Mouse (Mus musculus) spleen, embryonic (tissue): ENCODE data around the gene Lcn3.
"Not testable (repeated sequence)": the region's sequence is repeated elsewhere in the genome, so short reads cannot be mapped to it uniquely, and the experiment has no call there.

Source experiments
- CTCF ChIA-PET: fragments of 350-600 bp; sonication (Branson Sonifier 250); formaldehyde crosslinking; loops from one replicate; lab custom pipeline; 2022; lab: Charles Lee

Lcn3 gene

GRCm38 (mm10) chr2:25765269-25765668 lies at the start of gene Lcn3:
Gene Lcn3, plus strand, starts transcription at chr2:25765569.
- CTCF ChIA-PET = no interaction called here

- CTCF ChIA-PET = no interaction called here
These were observed 48.1 kb upstream of the Lcn3 start for GRCm38 (mm10) chr2:25717222-25717621.

GRCm38 (mm10) chr2:25733199-25733930 lies 32.0 kb upstream of the Lcn3 start:
- CTCF ChIA-PET = no interaction called here

DNA sequence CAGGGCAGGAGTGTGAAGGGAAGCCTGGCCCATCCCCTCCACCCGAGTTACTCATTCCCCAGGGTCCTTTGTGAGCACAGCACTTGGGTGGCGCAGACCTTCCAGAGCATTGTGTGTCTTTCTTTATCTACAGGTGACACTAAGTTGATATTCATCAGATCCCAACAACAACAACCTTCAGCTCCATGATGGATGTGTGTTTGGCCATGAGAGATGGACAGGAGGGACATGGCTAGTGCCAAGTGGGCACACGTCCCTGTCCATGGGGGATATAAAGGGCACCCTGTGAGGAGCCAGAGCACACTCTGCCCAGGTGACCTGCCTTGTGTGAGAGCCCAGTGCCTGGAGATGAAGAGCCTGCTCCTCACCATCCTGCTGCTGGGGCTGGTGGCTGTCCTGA lies 28.7 kb upstream of the Lcn3 start, which contains the start of gene Obp2b:
TSS of gene Obp2b (plus strand) at position 301 of the 400 bp plus-strand sequence.
- CTCF ChIA-PET = not testable (repeated sequence)

DNA sequence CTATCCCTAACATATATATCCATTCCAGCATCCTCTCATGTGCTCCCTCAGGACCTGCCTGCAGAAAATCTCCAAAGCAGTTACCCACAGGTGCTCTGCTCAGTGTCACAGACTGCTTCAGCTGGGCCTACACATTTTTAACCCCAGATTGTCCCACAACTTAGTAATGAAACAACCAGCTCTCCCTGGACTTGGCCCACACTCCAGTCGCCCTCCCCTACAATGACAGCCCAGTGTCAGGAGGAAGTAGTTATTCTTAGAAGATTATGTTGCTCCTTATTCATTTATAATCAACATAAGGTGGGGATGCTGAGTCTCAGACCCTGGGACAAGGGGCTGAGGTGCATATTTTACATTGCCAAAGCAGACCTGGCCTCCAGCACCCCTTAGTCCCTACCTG lies 23.7 kb upstream of the Lcn3 start:
- CTCF ChIA-PET = no interaction called here

GRCm38 (mm10) chr2:25754201-25754600 lies 11.2 kb upstream of the Lcn3 start:
- CTCF ChIA-PET = interaction anchor here (0.7 kb wide), 1 partner anchor 12 kb away, joined by 8 read pairs; no protein-coding TSS in a partner anchor

DNA sequence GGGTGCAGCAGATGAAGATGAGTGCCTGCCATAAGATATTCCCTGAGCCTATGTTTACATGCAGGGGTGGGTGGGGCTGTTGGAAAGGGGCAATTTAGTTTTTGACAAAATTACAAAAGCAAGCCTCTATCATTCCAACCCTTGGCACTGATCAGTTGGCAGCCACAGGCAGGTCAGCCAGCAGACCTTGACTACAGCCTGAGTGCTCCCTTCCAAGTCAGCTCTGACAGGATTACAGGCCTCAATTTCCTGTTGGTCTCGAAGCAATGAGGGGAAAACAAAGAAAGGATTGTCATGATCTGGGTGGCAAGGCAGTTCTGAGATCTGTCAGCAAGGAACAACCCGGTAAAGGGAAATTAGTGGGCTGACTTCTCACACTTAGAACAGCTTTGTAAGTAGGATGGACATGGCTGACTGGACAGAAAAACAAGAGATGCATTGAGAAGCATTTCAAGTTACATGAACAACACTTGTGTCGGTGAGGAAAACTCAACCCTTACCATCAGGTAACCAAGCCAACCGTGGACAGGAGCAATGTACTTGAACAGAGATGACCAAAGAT lies 7.2 kb upstream of the Lcn3 start:
- CTCF ChIA-PET = no interaction called here

DNA sequence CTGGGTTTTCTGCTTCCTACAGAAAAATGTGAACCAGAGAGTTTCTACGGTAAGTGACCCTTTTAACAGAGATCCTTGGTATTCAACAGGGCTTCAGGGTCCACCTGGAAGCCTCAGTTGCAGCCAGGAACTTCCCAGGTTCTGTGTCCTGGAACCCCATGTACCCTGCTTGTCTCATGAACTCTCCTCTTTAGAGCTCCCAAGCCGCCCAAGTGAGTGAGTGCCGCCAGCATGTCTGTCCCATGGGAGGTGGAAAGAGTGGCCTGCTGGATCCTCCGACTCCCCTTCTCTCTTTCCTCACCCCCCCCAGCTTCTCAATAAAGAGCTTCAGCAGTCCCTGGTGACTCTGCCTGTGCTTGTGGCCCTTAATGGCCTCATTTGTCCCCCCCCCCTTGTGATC lies 2.4 kb downstream of the Lcn3 start:
- CTCF ChIA-PET = no interaction called here

DNA sequence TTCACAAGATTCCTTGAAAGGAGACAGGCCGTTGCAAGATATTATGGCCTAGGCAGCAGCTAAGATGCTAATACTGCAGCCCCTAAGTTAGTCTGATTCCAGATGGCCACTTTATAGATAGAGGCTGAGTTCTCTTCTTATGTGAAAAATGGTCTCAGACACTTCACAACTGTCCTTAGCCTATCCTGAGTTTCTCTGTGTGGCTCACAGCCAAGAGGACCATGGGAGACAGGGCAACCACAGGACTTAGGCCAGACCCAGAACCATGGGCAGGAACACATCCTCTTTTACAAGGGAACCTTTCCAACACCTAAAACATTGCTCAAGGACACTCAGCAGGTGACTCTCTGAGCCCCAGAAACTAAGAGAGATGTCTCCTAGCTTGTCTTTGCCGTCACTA lies 8.1 kb downstream of the Lcn3 start:
- CTCF ChIA-PET = no interaction called here

- CTCF ChIA-PET = no interaction called here
These were observed 9.3 kb downstream of the Lcn3 start for GRCm38 (mm10) chr2:25774640-25775039.

DNA sequence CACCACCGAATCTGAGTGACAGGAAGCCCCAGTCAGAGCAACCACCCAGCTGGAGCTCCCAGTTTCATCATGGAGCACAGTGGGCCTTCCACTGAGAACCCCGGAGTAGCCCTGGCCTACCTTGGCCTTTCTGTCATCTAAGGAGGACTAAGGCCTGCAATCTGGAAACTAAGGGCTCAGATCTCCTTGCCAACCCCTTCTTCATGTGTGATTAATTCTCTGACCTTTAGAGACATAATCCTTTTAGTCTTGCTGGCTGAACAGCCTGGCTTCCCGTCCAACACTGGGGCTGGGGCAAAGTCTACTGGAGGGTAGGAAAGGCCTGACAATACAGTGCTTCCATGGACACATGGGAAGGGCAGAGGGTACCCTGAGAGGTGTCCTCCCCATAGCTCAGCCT lies 10.6 kb downstream of the Lcn3 start:
- CTCF ChIA-PET = no interaction called here

DNA sequence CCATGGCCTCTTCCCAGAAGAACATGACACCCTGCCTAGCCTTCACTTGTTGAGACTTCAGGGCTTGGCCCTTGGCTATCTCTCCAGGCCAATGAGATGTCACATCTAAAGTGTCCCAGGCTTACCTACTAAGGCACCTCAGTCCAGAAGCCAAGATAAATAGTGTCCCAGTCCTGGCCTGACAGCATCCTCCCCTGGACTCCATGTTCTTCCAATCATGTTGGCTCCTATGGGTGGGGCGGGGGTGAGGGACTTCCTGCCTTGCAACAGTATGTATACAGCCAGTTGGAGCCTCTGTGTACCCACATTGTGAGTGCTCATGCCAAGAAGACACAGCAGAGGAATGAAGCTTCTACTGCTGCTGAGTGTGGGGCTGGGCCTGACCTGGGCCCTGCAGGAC lies 11.3 kb downstream of the Lcn3 start, which contains the start of gene Lcn11:
TSS of gene Lcn11 (plus strand) at position 301 of the 400 bp plus-strand sequence.
- CTCF ChIA-PET = no interaction called here

DNA sequence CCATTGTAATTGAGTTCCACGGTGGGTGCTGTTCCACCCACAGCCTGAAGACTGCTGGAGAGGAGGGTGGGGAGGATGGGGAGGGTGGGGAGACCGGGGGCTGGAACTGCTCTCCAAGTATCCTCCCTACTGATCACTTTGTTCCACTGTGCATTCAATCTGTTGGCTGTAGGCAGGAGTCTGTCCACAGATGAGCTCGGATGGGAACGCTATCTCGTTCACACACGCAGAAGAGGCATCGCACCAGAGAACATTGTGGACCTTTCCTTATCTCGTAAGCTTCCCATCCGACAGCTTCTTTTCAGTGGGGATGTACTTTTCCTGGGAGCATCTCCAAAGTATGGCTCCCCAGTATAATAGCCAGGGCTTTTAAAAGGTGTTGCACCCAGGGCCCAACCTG lies 13.7 kb downstream of the Lcn3 start:
- CTCF ChIA-PET = no interaction called here

- CTCF ChIA-PET = no interaction called here
These were observed 15.6 kb downstream of the Lcn3 start for GRCm38 (mm10) chr2:25780921-25781320.

DNA sequence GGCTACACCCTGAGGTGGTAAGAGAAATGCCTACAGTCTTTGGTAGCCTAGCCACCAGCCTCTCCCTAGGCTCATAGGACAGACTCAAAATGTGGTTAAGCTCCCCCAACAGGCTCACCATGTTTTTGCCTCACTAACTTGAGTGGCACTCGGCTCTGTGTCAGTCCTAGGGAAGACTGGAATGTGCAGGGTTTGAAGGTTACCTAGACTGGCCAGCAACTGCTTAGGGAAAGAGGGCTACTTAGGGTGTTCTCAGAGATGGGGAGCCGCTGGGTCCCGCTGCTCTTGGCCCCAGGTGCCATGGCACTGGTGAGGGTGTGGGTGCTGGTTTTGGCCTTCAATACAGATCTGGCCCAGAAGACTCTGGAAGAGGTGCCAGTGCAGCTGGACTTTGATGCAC lies 16.6 kb downstream of the Lcn3 start, which contains the start of gene Gm13539:
TSS of gene Gm13539 (plus strand) at position 301 of the 400 bp plus-strand sequence.
- CTCF ChIA-PET = no interaction called here

- CTCF ChIA-PET = no interaction called here
These were observed 20.4 kb downstream of the Lcn3 start for GRCm38 (mm10) chr2:25785573-25786322.

GRCm38 (mm10) chr2:25789092-25789491 lies 23.7 kb downstream of the Lcn3 start:
- CTCF ChIA-PET = no interaction called here

GRCm38 (mm10) chr2:25797635-25798034 lies 32.3 kb downstream of the Lcn3 start:
- CTCF ChIA-PET = interaction anchor here (0.5 to 1.1 kb wide), 3 partner anchors 144 to 1610 kb away, joined by 4 to 14 read pairs (median 4); no protein-coding TSS in a partner anchor

- CTCF ChIA-PET = interaction anchor here (0.5 to 1.1 kb wide), 3 partner anchors 145 to 1610 kb away, joined by 4 to 14 read pairs (median 4); no protein-coding TSS in a partner anchor
These were observed 32.7 kb downstream of the Lcn3 start for GRCm38 (mm10) chr2:25798065-25798464.

DNA sequence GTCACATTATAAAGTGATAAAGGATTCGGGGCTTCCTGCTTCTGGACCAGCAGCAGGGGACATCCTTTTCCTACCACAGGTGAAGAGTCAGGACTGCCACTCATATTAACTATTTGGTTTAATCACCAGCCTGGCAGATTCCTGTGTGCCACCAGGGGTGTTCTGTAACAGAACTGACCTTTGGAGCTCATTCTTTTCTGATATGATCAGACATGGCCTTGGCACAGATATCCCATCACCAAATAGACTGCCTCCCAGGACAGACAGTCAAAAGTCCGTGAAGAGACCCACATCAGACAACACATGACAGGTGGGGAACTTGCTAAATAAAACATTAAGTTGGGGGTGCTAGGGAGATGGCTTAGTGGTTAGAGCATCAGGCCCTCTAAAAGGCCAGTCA lies 46.3 kb downstream of the Lcn3 start:
- CTCF ChIA-PET = no interaction called here

- CTCF ChIA-PET = no interaction called here
These were observed 48.0 kb downstream of the Lcn3 start for GRCm38 (mm10) chr2:25813364-25813763.

DNA sequence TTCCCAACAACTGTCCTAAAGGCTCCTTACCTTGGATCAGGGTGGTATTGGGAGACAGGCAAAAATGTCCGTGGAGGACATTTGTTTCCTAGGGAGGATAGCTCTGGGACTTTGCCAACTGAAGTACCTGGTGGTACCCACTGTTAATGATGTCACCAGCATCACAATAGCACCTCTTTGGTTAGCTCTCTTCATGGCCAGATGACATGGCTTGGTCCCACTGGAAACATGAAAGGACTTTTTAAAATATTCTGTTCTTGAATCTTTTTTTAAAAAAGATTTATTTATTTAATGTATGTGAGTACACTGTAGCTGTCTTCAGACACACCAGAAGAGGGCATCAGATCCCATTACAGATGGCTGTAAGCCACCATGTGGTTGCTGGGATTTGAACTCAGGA lies 50.4 kb downstream of the Lcn3 start, which contains the start of gene Glt6d1:
TSS of gene Glt6d1 (minus strand) at position 101 of the 400 bp plus-strand sequence.
- CTCF ChIA-PET = not testable (repeated sequence)
